Mouse (Mus musculus) midbrain, embryonic 15.5 days (tissue): Measurements from ENCODE around the gene Csf2rb. TPM values are rescaled to one million over a fixed set of nuclear protein-coding genes. Genes with fewer than 3 reads are reported as not detected.
"Not testable (repeated sequence)": the region's sequence is repeated elsewhere in the genome, so short reads cannot be mapped to it uniquely, and the experiment has no call there.

Experiments
- ATAC-seq: fragments of 200-750 bp; cut with Nextera tagmentation; replicated peaks from 2 replicates; pipeline ENCODE4 v1.8.0; 2017; ENCODE audit warnings: moderate TSS enrichment
- H3K27ac ChIP-seq: fragments of 300-500 bp; sonication (generic); 2 replicates; pipeline ENCODE4 v1.5.1; 2015; ENCODE audit warnings: mild to moderate bottlenecking, inconsistent platforms
- H3K27me3 ChIP-seq: fragments of 300-500 bp; sonication (generic); replicated peaks from 2 replicates; pipeline ENCODE4 v1.6.1; 2015; ENCODE audit warnings: inconsistent platforms
- H3K36me3 ChIP-seq: fragments of 300-500 bp; sonication (generic); replicated peaks from 2 replicates; pipeline ENCODE4 v1.6.1; 2015; ENCODE audit warnings: inconsistent platforms
- H3K4me1 ChIP-seq: fragments of 300-500 bp; sonication (generic); 2 replicates; pipeline ENCODE4 v1.6.1; 2015; ENCODE audit warnings: inconsistent platforms
- H3K4me2 ChIP-seq: fragments of 300-500 bp; sonication (generic); 2 replicates; pipeline ENCODE4 v1.6.1; 2015; ENCODE audit warnings: inconsistent platforms, mild to moderate bottlenecking, moderate library complexity
- H3K4me3 ChIP-seq: fragments of 300-500 bp; sonication (generic); 2 replicates; pipeline ENCODE4 v1.5.1; 2015; ENCODE audit warnings: mild to moderate bottlenecking, inconsistent platforms
- H3K9ac ChIP-seq: fragments of 300-500 bp; sonication (generic); 2 replicates; pipeline ENCODE4 v1.6.1; 2015; ENCODE audit warnings: mild to moderate bottlenecking, inconsistent platforms
- H3K9me3 ChIP-seq: fragments of 300-500 bp; sonication (generic); 2 replicates; pipeline ENCODE4 v1.6.1; 2016; ENCODE audit warnings: inconsistent platforms
- WGBS: fragments of 180-500 bp; shearing (Covaris S2); methylation state at CpG from one replicate; pipeline ENCODE4 v1.1.7; 2015; ENCODE audit warnings: mixed read lengths; 5-methylcytosine and 5-hydroxymethylcytosine counted together
- polyA plus RNA-seq: library from polyadenylated mRNA; unstranded; fragments of >200 nt; fragmentation: Nextera tagmentation; extraction: Ambion mirVana; gene quantifications from 2 replicates; pipeline ENCODE4 v1.2.1, GENCODE M21; 2015

Gene Csf2rb
- polyA plus RNA-seq, 1 experiment from 2014 or later: 0.50 TPM

DNA sequence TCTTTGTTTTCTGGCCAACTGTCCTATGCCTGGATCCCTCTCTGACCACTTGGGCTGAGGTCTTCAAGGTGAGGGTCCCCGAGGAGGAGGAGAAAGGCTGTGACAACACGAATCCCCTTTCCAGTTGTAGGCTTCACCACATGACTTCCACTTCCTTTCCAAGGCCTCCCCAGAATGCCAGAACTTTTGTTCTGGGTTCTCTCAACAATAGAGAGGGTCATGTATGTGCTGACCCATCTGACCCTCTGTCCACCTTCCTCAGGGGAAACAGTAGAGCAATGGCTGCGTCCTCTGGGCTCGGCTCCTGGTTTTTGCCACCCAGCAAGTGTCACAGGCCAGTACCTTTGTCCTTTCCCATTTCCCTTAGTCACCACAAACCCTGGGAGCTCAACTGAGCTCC, 14.6 kb upstream of the Csf2rb start:
- no peaks in the 10 kb centered on the region for H3K4me1 ChIP-seq
- no peak overlapping the region for H3K4me2 ChIP-seq
- H3K4me3 ChIP-seq: no peak overlapping the region
- H3K36me3 ChIP-seq: no peaks in the 10 kb centered on the region
- no peak overlapping the region for H3K9ac ChIP-seq
- 77% methylated on average over 4 of the region's 4 CpGs for WGBS
- no peaks in the 10 kb centered on the region for H3K9me3 ChIP-seq
- H3K27ac ChIP-seq: no peak overlapping the region
- ATAC-seq: no peak
- H3K27me3 ChIP-seq: no peaks in the 10 kb centered on the region

DNA sequence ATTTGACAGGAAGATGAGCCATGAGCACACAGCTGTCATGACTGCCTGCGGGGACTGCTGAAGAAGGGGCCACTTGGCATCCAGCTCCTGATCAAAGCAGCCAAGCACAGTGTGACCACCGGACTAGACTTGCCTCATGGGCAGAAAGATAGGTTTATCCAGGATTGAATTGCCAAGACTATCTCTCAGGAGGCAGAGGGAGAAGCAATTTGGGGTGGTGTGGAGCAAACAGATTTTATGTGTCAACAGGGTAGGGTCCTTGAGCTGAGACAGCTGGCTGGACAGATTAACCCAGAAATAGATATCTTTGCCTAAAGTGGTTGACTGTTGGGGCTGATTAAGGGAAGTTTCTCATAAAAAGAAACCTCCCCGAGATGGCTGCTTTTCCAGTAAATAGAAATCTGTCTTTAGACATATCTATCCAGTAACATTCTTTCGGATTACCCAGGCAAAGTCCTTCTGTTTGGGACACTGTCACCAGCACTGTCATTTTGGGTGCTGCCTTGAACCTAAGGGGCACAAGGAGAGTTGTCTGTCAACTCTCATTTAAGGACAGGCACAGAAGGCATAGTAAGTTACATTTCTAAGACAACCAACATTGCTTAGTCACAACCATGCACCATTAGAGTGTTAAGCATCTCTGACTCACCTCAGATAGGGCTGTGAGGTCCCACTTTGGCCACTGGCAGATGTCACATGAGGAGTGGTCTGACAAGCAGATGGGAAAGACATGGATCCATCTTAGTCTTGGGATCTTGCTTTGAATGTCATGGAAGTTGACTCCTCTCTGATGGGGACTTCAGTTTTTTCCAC, 12.9 kb upstream of the Csf2rb start:
- not testable (repeated sequence) for H3K9me3 ChIP-seq, H3K9ac ChIP-seq, H3K36me3 ChIP-seq, H3K4me3 ChIP-seq, H3K27ac ChIP-seq, H3K27me3 ChIP-seq, ATAC-seq, H3K4me1 ChIP-seq, H3K4me2 ChIP-seq
- WGBS: 74% methylated on average over 4 of the region's 4 CpGs

DNA sequence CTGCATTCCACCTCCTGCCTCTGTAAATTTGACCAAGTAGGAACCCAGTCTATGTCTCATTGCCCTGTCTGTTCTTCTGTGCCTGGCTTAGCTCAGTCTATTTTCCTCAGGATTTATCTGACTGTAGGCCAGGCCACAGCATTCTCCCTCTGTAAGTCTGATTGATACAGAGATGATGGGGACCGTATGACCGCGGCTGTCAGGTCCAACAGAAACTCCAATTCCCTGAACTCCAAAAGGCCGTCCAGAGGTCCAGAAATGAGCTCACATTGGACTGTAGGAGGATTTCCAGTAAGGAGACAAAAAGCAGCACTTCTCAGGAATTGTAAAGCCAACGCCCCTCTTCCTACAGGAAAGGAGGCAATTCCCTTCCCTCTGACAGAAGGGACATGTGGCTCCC, 11.9 kb upstream of the Csf2rb start:
- not testable (repeated sequence) for H3K4me3 ChIP-seq, H3K36me3 ChIP-seq
- 89% methylated on average over 5 of the region's 5 CpGs for WGBS

DNA sequence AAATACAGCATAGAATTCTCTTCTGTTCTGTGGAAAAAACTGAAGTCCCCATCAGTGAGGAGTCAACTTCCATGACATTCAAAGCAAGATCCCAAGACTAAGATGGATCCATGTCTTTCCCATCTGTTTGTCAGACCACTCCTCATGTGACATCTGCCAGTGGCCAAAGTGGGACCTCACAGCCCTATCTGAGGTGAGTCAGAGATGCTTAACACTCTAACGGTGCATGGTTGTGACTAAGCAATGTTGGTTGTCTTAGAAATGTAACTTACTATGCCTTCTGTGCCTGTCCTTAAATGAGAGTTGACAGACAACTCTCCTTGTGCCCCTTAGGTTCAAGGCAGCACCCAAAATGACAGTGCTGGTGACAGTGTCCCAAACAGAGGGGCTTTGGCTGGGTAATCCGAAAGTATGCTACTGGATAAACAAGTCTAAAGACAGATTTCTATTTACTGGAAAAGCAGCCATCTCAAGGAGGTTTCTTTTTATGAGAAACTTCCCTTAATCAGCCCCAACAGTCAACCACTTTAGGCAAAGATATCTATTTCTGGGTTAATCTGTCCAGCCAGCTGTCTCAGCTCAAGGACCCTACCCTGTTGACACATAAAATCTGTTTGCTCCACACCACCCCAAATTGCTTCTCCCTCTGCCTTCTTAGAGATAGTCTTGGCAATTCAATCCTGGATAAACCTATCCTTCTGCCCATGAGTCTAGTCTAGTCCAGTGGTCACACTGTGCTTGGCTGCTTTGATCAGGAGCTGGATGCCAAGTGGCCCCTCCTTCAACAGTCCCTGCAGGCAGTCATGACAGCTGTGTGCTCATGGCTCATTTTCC, 7.0 kb upstream of the Csf2rb start:
- H3K4me2 ChIP-seq, ATAC-seq, H3K4me3 ChIP-seq, H3K27ac ChIP-seq, H3K9ac ChIP-seq, H3K9me3 ChIP-seq, H3K27me3 ChIP-seq, H3K36me3 ChIP-seq, H3K4me1 ChIP-seq: not testable (repeated sequence)
- 90% methylated on average over 2 of the region's 2 CpGs for WGBS

More for the DNA sequence above, 11.9 kb upstream of the Csf2rb start:
- not testable (repeated sequence) for H3K4me1 ChIP-seq, H3K9ac ChIP-seq, H3K4me2 ChIP-seq, H3K9me3 ChIP-seq, H3K27ac ChIP-seq, H3K27me3 ChIP-seq, ATAC-seq

DNA sequence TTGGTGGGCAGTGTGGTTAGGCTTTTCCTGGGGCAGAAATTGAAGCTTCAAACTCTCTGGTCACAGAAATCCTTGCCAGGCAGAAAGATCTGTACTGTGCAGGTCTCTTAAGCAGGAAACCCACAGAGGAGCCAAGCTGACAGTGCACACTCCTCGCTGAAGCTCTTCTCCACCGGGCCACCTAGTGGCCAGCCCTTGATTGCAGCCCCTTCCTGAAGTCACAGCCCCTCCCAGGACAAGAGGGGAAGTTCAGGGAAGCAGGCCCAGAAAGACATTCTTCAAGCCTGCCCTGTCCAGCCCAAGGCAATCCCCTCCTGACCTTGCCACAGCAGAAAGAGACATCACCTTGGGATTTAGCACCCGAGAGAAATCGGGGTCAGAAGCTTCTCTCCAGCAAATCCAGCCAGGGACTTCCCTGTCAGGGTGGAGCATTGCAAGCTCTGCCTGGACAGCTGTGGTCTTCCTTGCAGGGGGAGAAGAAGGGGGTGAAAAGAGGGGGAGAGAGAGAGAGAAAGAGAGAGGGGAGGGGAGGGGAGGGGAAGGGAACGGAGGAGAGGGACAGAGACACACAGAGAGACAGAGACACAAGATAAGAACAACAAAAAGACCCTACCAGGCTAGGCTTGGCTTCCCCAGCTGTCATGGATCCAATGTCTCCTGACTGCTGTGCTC, 4.6 kb upstream of the Csf2rb start:
- no peaks in the 10 kb centered on the region for H3K9me3 ChIP-seq
- H3K9ac ChIP-seq: no peak overlapping the region
- no peaks in the 10 kb centered on the region for H3K27me3 ChIP-seq

DNA sequence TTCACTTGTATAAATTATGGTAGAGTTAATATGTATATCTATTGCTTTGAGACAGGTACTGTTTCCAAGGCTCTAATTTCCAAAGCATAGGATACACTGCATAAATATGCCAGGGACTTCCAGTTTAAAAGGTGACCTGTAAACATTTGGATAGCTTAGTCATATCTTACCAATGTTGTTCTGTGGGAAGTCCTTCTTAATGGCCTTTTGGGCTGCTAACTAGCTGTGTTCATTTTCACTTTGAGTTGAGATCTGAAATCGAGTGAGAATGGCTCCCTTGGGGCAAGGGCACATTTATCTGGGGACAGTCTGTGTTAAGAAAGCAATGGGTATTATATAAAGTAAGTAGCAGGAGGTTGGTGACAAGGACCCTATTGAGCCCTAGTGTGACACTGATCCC, 2.2 kb upstream of the Csf2rb start:
- Histone ChIP-seq H3K9me3 (no peaks in the 10 kb centered on the region), H3K9ac (no peak overlapping the region), H3K27me3 (no peaks in the 10 kb centered on the region), H3K27ac (no peak overlapping the region), H3K36me3 (no peaks in the 10 kb centered on the region), H3K4me3 (no peak overlapping the region), H3K4me1 (no peaks in the 10 kb centered on the region), H3K4me2 (no peak overlapping the region)
- ATAC-seq: no peak
- WGBS: 70% methylated on average over 1 of the region's 1 CpGs

More for the DNA sequence above, 4.6 kb upstream of the Csf2rb start:
- Histone ChIP-seq H3K27ac (no peak overlapping the region), H3K36me3 (no peaks in the 10 kb centered on the region), H3K4me2 (no peak overlapping the region), H3K4me1 (no peaks in the 10 kb centered on the region), H3K4me3 (no peak overlapping the region)
- WGBS: 13% methylated on average over 5 of the region's 5 CpGs
- no peak; the same call in 1 of the 2 replicates for ATAC-seq

DNA sequence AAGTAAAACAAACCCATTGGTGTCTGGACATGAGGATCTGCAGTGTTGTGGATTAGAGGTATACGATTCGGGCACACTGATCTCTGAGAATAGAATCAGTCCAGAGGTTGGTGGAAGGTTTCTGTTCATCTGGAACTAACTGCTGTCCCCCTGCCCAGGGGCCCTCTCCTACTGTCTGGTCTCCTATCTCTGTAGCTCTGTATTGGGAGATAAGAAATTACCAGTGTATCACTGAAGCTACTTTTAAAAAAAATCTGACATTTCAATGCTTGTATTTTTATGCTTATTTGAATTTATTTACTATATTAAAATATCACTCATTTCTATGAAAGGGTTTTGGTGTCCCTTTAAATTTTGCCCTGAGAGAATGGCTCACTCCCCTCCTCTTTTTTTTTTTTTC, 1.3 kb upstream of the Csf2rb start:
- no peaks in the 10 kb centered on the region for H3K4me1 ChIP-seq
- ATAC-seq: no peak
- no peaks in the 10 kb centered on the region for H3K27me3 ChIP-seq
- H3K9me3 ChIP-seq: no peaks in the 10 kb centered on the region
- H3K27ac ChIP-seq: no peak overlapping the region
- H3K9ac ChIP-seq: no peak overlapping the region
- WGBS: 95% methylated on average over 2 of the region's 2 CpGs
- no peak overlapping the region for H3K4me2 ChIP-seq
- H3K4me3 ChIP-seq: no peak overlapping the region
- no peaks in the 10 kb centered on the region for H3K36me3 ChIP-seq

DNA sequence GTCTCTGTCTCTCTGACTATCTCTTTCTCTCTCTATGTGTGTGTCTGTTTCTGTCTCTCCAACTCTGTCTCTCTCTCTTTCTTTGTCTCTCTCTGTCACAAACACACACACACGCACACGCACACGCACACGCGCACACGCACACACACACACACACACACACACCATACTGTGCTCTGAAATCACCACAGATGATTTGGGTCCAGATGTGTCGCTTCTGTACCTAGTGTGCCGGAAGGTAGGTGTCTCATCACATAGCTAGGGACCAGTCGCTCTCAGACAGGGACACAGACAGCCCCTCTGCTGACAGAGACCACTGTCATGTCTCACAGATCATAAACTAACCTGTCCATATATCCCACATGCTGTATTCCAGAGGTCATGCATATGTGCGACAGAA, 1.2 kb downstream of the Csf2rb start:
- no peak for ATAC-seq

DNA sequence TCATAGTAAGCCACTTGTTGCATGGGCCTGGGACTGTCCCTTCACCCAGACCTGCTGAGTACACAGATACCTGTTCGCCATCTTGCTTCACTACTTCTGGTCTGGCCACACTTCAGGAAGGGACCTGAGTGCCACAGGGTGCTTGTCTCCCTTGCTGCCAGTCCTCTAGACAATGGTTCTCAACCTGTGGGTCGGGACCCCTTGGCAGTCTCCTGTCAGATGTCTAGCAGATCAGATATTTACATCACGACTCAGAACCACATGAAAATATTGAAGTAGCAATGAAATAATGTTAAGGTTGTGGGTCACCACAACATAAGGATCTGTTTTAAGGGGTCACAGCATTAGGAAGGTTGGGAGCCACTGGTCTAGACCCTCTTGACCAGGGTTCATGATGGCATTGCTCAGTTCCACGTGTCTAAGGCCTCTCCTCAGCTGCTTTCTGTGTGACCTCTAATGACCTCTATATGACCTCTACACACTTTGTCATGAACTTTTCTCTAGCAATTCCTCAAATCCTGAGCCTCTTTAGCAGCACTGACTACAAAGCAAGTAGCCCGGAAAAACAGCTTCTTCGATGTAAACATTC, 2.3 kb downstream of the Csf2rb start:
- WGBS: 84% methylated on average over 6 of the region's 6 CpGs
- not testable (repeated sequence) for H3K4me1 ChIP-seq, H3K4me2 ChIP-seq, H3K9me3 ChIP-seq, H3K27me3 ChIP-seq, H3K27ac ChIP-seq, H3K4me3 ChIP-seq, ATAC-seq, H3K36me3 ChIP-seq, H3K9ac ChIP-seq

More for the DNA sequence above, 1.2 kb downstream of the Csf2rb start:
- Histone ChIP-seq H3K27me3 (no peaks in the 10 kb centered on the region), H3K36me3 (no peaks in the 10 kb centered on the region), H3K9me3 (no peaks in the 10 kb centered on the region), H3K4me2 (no peak overlapping the region), H3K9ac (no peak overlapping the region), H3K4me3 (no peak overlapping the region), H3K4me1 (no peaks in the 10 kb centered on the region), H3K27ac (no peak overlapping the region)
- 88% methylated on average over 10 of the region's 10 CpGs for WGBS

DNA sequence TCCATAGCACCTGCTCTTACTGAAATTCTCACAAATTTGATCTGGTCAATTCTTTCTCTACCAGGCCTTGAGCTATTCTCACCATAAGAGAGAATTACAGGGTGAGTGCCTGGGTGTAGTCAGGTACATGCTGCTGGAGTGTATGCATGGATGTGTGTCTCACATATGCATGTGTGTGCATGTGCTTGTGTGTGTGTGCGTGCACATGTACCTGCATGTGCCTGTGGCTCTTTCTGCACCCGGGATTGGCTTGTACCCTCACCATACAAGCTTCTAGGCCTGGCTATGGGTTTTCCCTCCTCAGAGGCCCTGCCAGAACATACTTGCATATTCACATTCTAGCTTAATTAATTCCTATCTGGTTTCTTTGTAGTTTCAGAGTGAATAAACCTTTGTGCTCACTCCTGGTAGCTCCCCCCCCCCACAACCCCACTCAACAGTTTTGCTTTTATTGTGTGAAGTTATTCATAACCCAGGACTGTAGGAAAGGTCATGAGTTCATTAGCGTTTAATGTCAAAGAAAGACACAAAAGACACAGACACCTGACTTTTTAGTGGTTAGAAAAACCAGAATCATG, 3.1 kb downstream of the Csf2rb start:
- no peak overlapping the region for H3K4me3 ChIP-seq
- no peak overlapping the region for H3K27ac ChIP-seq
- ATAC-seq: no peak
- WGBS: 67% methylated on average over 3 of the region's 3 CpGs
- H3K4me2 ChIP-seq: no peak overlapping the region
- no peaks in the 10 kb centered on the region for H3K9me3 ChIP-seq
- H3K4me1 ChIP-seq: no peaks in the 10 kb centered on the region
- no peaks in the 10 kb centered on the region for H3K36me3 ChIP-seq
- no peak overlapping the region for H3K9ac ChIP-seq
- H3K27me3 ChIP-seq: no peaks in the 10 kb centered on the region

DNA sequence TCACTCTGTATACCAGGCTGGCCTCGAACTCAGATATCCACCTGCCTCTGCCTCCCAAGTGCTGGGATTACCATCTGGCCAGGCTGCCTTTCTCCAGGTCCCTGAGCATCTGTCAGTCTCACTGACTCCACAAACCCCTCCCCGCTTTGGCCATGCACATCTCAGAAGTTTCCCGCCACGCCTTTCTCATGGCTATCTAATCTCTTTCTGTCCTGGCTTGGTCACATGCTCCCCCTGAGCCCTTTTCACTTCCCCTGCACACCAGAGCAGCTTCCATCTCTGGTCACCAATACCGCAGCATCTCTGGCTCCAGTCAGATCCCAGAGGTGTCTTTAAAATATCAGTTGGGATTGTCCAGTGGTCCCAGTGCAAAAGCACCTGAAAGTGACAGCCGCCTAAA, 4.4 kb downstream of the Csf2rb start:
- H3K4me2 ChIP-seq, H3K9me3 ChIP-seq, ATAC-seq, H3K9ac ChIP-seq, H3K36me3 ChIP-seq, H3K27ac ChIP-seq, H3K4me3 ChIP-seq, H3K4me1 ChIP-seq, H3K27me3 ChIP-seq: not testable (repeated sequence)
- 79% methylated on average over 6 of the region's 6 CpGs for WGBS

DNA sequence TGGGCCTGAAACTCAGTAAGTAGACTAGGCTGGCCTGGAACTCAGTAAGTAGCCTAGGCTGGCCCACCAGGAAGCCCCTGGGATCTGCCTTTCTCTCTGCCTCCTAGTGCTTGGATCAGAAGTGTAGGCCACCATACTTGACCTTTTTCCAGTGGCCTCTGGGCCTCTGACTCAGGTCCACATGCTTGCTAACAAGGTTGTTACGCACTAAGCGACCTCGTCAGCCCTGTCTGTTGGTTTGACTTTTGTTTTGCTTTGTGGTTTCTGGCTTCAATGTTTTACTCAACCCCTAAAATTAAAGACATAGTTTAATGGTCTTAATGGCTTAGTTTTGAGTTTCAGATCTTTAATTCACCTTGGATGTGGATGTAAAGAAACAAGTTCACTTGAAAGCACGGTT, 5.2 kb downstream of the Csf2rb start:
- Histone ChIP-seq H3K36me3 (no peaks in the 10 kb centered on the region), H3K9me3 (no peaks in the 10 kb centered on the region), H3K4me2 (no peak overlapping the region), H3K27ac (no peak overlapping the region), H3K4me1 (no peaks in the 10 kb centered on the region), H3K9ac (no peak overlapping the region), H3K27me3 (no peaks in the 10 kb centered on the region), H3K4me3 (no peak overlapping the region)
- no peak for ATAC-seq
- 86% methylated on average over 4 of the region's 4 CpGs for WGBS
